Mouse (Mus musculus): ENCODE measurements around the gene Igf2bp1.

GRCm38 (mm10) chr11:95939828-95940507 is 65.8 kb downstream of the Igf2bp1 start:
- TF ChIP-seq POLR2A (IDR thresholded peaks at IDR 0.05; ENCODE audit: borderline replicate concordance, low read depth, low read length) (no peak), CTCF (IDR thresholded peaks at IDR 0.05; ENCODE audit: low read depth, low read length) (no peak)
